Mouse (Mus musculus) small intestine, adult 2 months (tissue): ENCODE measurements at regions not wholly inside any gene's neighbourhood (a gene's known extent, or its start where the extent isn't known, plus 50 kb on each side); places are given as distances from the start of the nearest gene placed in this dataset.

ENCODE experiments used
- H3K27ac ChIP-seq: fragments of 200-500 bp; 2 replicates; pipeline ENCODE4 v1.5.1; 2012; ENCODE audit warnings: low read depth, low read length, control low read depth, inconsistent platforms; ENCODE audit not compliant: insufficient read depth
- H3K27me3 ChIP-seq: fragments of 200-500 bp; 2 replicates; pipeline ENCODE4 v1.6.1; 2012; ENCODE audit warnings: mild to moderate bottlenecking, moderate library complexity, low read length, inconsistent platforms; ENCODE audit not compliant: control insufficient read depth, insufficient read depth
- H3K36me3 ChIP-seq: fragments of 200-500 bp; 2 replicates; pipeline ENCODE4 v1.6.1; 2012; ENCODE audit warnings: mild to moderate bottlenecking, low read length, control low read depth, inconsistent platforms; ENCODE audit not compliant: control insufficient read depth, insufficient read depth
- H3K4me1 ChIP-seq: fragments of 200-500 bp; 2 replicates; pipeline ENCODE4 v1.6.1; 2012; ENCODE audit warnings: low read length, inconsistent platforms, mixed read lengths; ENCODE audit not compliant: control insufficient read depth, insufficient read depth, insufficient read length
- H3K4me3 ChIP-seq: fragments of 200-500 bp; 2 replicates; pipeline ENCODE4 v1.5.1; 2012; ENCODE audit warnings: low read depth, mild to moderate bottlenecking, control low read depth, inconsistent platforms, low read length, moderate library complexity
- CTCF ChIP-seq: fragments of 200-500 bp; IDR thresholded peaks from 2 replicates; pipeline ENCODE4 v1.5.1; 2012; ENCODE audit warnings: low read depth, mild to moderate bottlenecking, control low read depth, inconsistent platforms, low read length, moderate library complexity, mixed read lengths; ENCODE audit not compliant: insufficient replicate concordance, insufficient read length; ENCODE audit errors: extremely low read depth
- POLR2A ChIP-seq: fragments of 200-500 bp; IDR thresholded peaks from 2 replicates; pipeline ENCODE4 v1.6.1; 2012; ENCODE audit warnings: low read depth, mild to moderate bottlenecking, control low read depth, inconsistent platforms, low read length, moderate library complexity
- WGBS: fragments of 180-500 bp; shearing (Covaris S2); methylation state at CpG from one replicate; pipeline ENCODE4 v1.1.7; 2018; 5-methylcytosine and 5-hydroxymethylcytosine counted together

DNA sequence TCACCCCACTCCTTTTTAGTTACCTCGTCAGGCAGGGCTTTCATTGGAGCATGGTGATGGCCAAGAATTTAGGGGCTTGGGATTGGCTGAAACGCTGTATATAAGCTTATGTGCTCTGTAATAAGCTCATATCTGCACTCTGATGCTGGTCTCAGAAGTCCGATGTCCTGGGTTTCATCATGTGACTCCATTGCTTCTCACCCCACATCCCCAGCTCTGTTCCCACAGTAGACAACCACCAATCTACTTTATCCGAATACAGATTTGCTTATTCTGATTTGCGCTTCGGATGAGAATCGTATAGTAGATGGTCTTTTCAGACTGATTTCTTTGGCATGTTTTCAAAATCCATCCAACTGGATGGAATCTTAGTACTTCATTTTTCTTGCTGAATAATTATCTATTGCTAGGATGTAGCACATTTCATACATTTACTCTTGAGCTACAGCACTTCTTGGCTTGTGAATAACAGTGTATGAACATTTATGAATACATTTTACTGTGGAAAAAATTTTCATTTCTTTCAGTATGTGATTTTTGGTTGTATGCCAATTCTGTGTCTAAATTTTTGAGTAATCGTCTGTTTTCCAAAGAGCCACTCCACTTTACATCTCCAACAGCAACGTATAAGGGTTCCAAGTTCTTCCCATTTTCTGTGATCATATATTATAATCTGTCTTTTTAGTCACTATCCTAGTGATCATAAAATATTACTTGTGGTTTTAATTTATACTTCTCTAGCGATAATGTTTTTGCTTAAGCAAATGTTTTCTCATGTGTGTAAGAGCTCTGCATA, 185.7 kb downstream of the Hace1 start:
- no peak overlapping the region for H3K4me3 ChIP-seq
- TF ChIP-seq CTCF: no peak
- no peak for TF ChIP-seq POLR2A
- no peak overlapping the region for H3K27ac ChIP-seq
- 79% methylated on average over 10 of the region's 10 CpGs for WGBS
- no peaks in the 10 kb centered on the region for H3K27me3 ChIP-seq
- H3K4me1 ChIP-seq: no peaks in the 10 kb centered on the region
- no peaks in the 10 kb centered on the region for H3K36me3 ChIP-seq

DNA sequence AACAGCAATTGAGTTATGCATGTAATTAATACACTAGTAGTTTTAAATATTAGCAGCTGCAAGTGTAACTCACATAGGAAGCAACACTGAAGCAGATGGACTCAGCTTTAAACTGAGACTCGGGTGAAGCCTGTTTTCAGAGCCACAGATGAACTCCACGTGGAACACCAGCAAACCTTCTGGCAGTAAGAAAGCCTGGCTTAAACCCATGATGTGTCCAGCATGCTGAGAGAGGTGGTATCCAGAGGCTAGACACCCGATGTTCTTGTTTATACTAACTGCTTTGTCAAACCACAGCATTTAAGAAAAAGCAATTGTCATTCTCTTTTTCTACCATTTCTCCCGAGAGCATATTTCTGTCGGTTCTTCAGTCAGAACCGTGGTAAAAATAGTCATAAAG, 202.1 kb downstream of the Hace1 start:
- Histone ChIP-seq H3K27me3 (no peaks in the 10 kb centered on the region), H3K4me1 (no peaks in the 10 kb centered on the region), H3K4me3 (no peak overlapping the region), H3K36me3 (no peaks in the 10 kb centered on the region), H3K27ac (no peak overlapping the region)
- TF ChIP-seq POLR2A (no peak), CTCF (no peak)
- 12% methylated on average over 6 of the region's 6 CpGs for WGBS

DNA sequence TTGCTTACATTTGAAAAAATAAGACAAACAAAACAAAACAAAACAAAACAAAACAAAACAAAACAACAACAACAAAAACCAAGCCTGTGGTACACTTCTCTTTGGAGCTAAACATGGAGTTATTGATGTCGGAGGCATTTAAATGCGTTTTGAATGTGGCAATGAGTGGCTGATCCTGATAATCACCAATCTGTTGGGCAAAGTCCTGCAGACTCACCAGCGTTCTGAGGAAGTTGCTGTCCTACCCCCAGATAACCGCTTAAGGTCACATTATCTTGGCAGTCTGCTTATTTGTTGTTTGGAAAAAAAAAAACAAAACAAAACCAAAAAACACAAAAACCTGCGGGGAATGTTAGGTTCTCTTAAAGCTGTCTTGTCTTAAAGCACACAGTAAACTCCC, 205.4 kb downstream of the Hace1 start:
- Histone ChIP-seq H3K27ac (no peak overlapping the region), H3K27me3 (no peaks in the 10 kb centered on the region), H3K36me3 (no peaks in the 10 kb centered on the region), H3K4me3 (no peak overlapping the region), H3K4me1 (no peaks in the 10 kb centered on the region)
- WGBS: 49% methylated on average over 5 of the region's 5 CpGs
- TF ChIP-seq POLR2A (no peak), CTCF (no peak)

DNA sequence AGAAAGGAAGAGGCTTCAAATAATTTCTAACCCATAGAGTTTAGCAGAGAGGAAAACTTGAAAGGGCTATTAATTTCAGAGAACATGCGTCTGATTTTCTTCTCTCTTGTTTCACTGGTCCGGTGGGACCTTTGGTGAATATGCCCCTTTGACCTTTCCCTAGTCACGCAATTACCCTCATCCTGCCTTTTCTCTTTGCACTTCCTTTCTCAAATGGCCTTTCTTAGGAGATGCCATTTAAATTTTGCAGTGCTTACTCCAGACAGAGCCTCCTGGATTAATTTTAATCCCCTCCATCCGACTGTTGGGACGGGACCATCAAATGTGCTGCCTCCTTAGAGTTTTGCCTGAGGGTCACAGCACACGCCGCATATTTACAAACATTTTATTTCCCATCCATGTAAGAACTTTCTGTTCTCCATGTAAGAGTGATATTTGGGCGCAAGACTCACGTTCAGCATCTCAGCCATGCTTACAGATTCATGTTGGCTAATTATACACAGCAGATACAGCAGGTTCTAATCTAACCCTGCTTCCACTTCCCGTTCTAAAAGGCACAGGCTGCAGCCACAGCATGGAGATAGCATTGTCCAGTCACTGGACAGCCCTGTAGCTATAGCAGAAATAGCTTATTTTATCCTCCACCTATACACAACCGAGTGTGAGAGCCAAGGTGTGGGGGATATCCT, 206.0 kb downstream of the Hace1 start:
- Histone ChIP-seq H3K4me1 (no peaks in the 10 kb centered on the region), H3K27ac (no peak overlapping the region), H3K4me3 (no peak overlapping the region), H3K27me3 (no peaks in the 10 kb centered on the region), H3K36me3 (no peaks in the 10 kb centered on the region)
- TF ChIP-seq POLR2A: no peak
- TF ChIP-seq CTCF: no peak
- 54% methylated on average over 11 of the region's 11 CpGs for WGBS

GRCm38 (mm10) chr10:45784150-45784479, 206.5 kb downstream of the Hace1 start:
- Histone ChIP-seq H3K27me3 (no peaks in the 10 kb centered on the region), H3K27ac (no peak overlapping the region), H3K4me1 (no peaks in the 10 kb centered on the region), H3K36me3 (no peaks in the 10 kb centered on the region), H3K4me3 (no peak overlapping the region)
- 36% methylated on average over 2 of the region's 2 CpGs for WGBS
- TF ChIP-seq CTCF (no peak), POLR2A (no peak)

GRCm38 (mm10) chr10:45784575-45784974, 206.9 kb downstream of the Hace1 start:
- Histone ChIP-seq H3K4me1 (no peaks in the 10 kb centered on the region), H3K4me3 (no peak overlapping the region), H3K36me3 (no peaks in the 10 kb centered on the region), H3K27ac (no peak overlapping the region), H3K27me3 (no peaks in the 10 kb centered on the region)
- 72% methylated on average over 4 of the region's 4 CpGs for WGBS
- TF ChIP-seq POLR2A (no peak), CTCF (no peak)

GRCm38 (mm10) chr10:45788356-45788755, 210.7 kb downstream of the Hace1 start:
- WGBS: 67% methylated on average over 1 of the region's 1 CpGs
- H3K27ac ChIP-seq: no peak overlapping the region
- no peak overlapping the region for H3K4me3 ChIP-seq
- H3K36me3 ChIP-seq: no peaks in the 10 kb centered on the region
- TF ChIP-seq CTCF (no peak), POLR2A (no peak)
- H3K27me3 ChIP-seq: no peaks in the 10 kb centered on the region
- no peaks in the 10 kb centered on the region for H3K4me1 ChIP-seq
